Mouse (Mus musculus): ENCODE data around the gene Rab22a.

DNA sequence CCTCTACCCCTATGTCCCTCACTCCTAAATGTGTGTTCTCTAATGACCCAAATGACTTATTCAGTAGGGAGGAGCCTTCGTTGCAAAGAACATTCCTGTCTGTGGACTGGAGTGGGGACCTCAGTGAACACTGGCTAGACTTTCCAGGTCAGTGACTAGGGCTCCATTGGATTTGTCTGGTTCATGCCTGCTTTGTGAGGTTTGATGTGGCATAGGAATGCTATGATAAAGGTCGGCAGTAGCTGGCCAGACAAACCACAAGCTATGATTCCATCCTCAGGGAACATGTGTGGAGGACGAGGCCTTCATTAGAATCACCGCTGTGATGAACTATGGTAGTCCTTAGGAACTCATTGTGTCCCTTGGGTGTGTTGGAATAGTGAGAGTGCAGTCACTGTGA lies 5.2 kb downstream of the Rab22a start:
- TF ChIP-seq EP300 (optimal IDR thresholded peaks at IDR 0.05) = no peak
- no peak for TF ChIP-seq CTCF (IDR thresholded peaks at IDR 0.05; ENCODE audit: low read depth)

Measured in stomach, postnatal 0 days (tissue).